Mouse (Mus musculus): ENCODE measurements around the gene Oard1.

Oard1 gene

GRCm38 (mm10) chr17:48407910-48408525 is 1.8 kb upstream of the Oard1 start:
- DNase-seq (ENCODE audit: low read depth, low spot score), result peak; percentile 14

- peak; percentile 90 for DNase-seq (ENCODE audit: low read depth, low spot score)
These were observed 1.1 kb upstream of the Oard1 start for GRCm38 (mm10) chr17:48408526-48409291.

GRCm38 (mm10) chr17:48410299-48410785 is 528 bp downstream of the Oard1 start:
- no peak for DNase-seq (ENCODE audit: low read depth, low spot score)

GRCm38 (mm10) chr17:48411241-48411640 is 1.4 kb downstream of the Oard1 start:
- DNase-seq (ENCODE audit: low read depth, low spot score), result peak; percentile 54

GRCm38 (mm10) chr17:48416011-48416410 is 6.2 kb downstream of the Oard1 start:
- DNase-seq (ENCODE audit: low read depth, low spot score), result no peak

GRCm38 (mm10) chr17:48416425-48417195 is 6.8 kb downstream of the Oard1 start:
- DNase-seq (ENCODE audit: low read depth, low spot score), result peak; percentile 71

- DNase-seq (ENCODE audit: low read depth, low spot score), result no peak
These were observed 7.7 kb downstream of the Oard1 start for GRCm38 (mm10) chr17:48417521-48417920.

- DNase-seq (ENCODE audit: low read depth, low spot score), result no peak
These were observed 8.4 kb downstream of the Oard1 start for GRCm38 (mm10) chr17:48418174-48418573.

- DNase-seq (ENCODE audit: low read depth, low spot score), result no peak
These were observed 9.0 kb downstream of the Oard1 start for GRCm38 (mm10) chr17:48418781-48419180.

- DNase-seq (ENCODE audit: low read depth, low spot score), result no peak
These were observed 9.8 kb downstream of the Oard1 start for GRCm38 (mm10) chr17:48419571-48419970.

- no peak for DNase-seq (ENCODE audit: low read depth, low spot score)
These were observed 14.4 kb downstream of the Oard1 start for GRCm38 (mm10) chr17:48424237-48424636.

GRCm38 (mm10) chr17:48425823-48426612 is 16.2 kb downstream of the Oard1 start:
- DNase-seq (ENCODE audit: low read depth, low spot score), result peak; percentile 59

GRCm38 (mm10) chr17:48426991-48427750 is 17.4 kb downstream of the Oard1 start:
- DNase-seq (ENCODE audit: low read depth, low spot score), result peak; percentile 35

- DNase-seq (ENCODE audit: low read depth, low spot score), result peak; percentile 59
These were observed 18.2 kb downstream of the Oard1 start for GRCm38 (mm10) chr17:48427852-48428530.

GRCm38 (mm10) chr17:48430394-48430793 is 20.6 kb downstream of the Oard1 start:
- DNase-seq (ENCODE audit: low read depth, low spot score), result no peak

- no peak for DNase-seq (ENCODE audit: low read depth, low spot score)
These were observed 21.2 kb downstream of the Oard1 start for GRCm38 (mm10) chr17:48431054-48431453.

GRCm38 (mm10) chr17:48432158-48432980 is 22.6 kb downstream of the Oard1 start, which contains the start of gene Apobec2:
TSS of gene Apobec2 (minus strand) at chr17:48432930.
- peak; percentile 35 for DNase-seq (ENCODE audit: low read depth, low spot score)

GRCm38 (mm10) chr17:48433006-48433655 is 23.3 kb downstream of the Oard1 start:
- DNase-seq (ENCODE audit: low read depth, low spot score), result no peak
